Mouse (Mus musculus): ENCODE results near the gene Myoz2. TPM values are rescaled to one million over a fixed set of nuclear protein-coding genes. Genes with fewer than 3 reads are reported as not detected.

Myoz2 gene
- total RNA-seq, 2 experiments from 2014 or later, result 2,092 to 2,205 TPM

Small RNAs within 50 kb of the gene (microRNA-seq; reads per million reads assigned to microRNA genes)
- gene Gm22066, result not detected

Other genes starting within 250 kb of the Myoz2 start
- gene Fabp2, start 139.9 kb downstream of the Myoz2 start, total RNA-seq (2021), result not detected
- not detected for gene Gm10959, start 115.7 kb downstream of the Myoz2 start, total RNA-seq (2021)
- 100 to 1,000 TPM in 1 of 2 experiments, 10 to 100 TPM in 1; 99.5 to 106 TPM for gene 1810037I17Rik, start 110.8 kb downstream of the Myoz2 start, total RNA-seq (2021)
- 1 to 10 TPM; 7.7 to 9.4 TPM for gene Usp53, start 50.5 kb downstream of the Myoz2 start, total RNA-seq (2021)
- gene Synpo2, start 201.1 kb upstream of the Myoz2 start, total RNA-seq (2021), result 10 to 100 TPM; 75.9 to 80.6 TPM
- 10 to 100 TPM; 41.4 to 41.8 TPM for gene Sec24d, start 232.4 kb upstream of the Myoz2 start, total RNA-seq (2021)